Mouse (Mus musculus) midbrain, embryonic 15.5 days (tissue): ENCODE results near the gene Extl1. TPM values are rescaled to one million over a fixed set of nuclear protein-coding genes. Genes with fewer than 3 reads are reported as not detected.
"Not testable (repeated sequence)": the region's sequence is repeated elsewhere in the genome, so short reads cannot be mapped to it uniquely, and the experiment has no call there.

Experiments used
- ATAC-seq: fragments of 200-750 bp; cut with Nextera tagmentation; replicated peaks from 2 replicates; pipeline ENCODE4 v1.8.0; 2017; ENCODE audit warnings: moderate TSS enrichment
- H3K27ac ChIP-seq: fragments of 300-500 bp; sonication (generic); 2 replicates; pipeline ENCODE4 v1.5.1; 2015; ENCODE audit warnings: mild to moderate bottlenecking, inconsistent platforms
- H3K27me3 ChIP-seq: fragments of 300-500 bp; sonication (generic); replicated peaks from 2 replicates; pipeline ENCODE4 v1.6.1; 2015; ENCODE audit warnings: inconsistent platforms
- H3K36me3 ChIP-seq: fragments of 300-500 bp; sonication (generic); replicated peaks from 2 replicates; pipeline ENCODE4 v1.6.1; 2015; ENCODE audit warnings: inconsistent platforms
- H3K4me1 ChIP-seq: fragments of 300-500 bp; sonication (generic); 2 replicates; pipeline ENCODE4 v1.6.1; 2015; ENCODE audit warnings: inconsistent platforms
- H3K4me2 ChIP-seq: fragments of 300-500 bp; sonication (generic); 2 replicates; pipeline ENCODE4 v1.6.1; 2015; ENCODE audit warnings: inconsistent platforms, mild to moderate bottlenecking, moderate library complexity
- H3K4me3 ChIP-seq: fragments of 300-500 bp; sonication (generic); 2 replicates; pipeline ENCODE4 v1.5.1; 2015; ENCODE audit warnings: mild to moderate bottlenecking, inconsistent platforms
- H3K9ac ChIP-seq: fragments of 300-500 bp; sonication (generic); 2 replicates; pipeline ENCODE4 v1.6.1; 2015; ENCODE audit warnings: mild to moderate bottlenecking, inconsistent platforms
- H3K9me3 ChIP-seq: fragments of 300-500 bp; sonication (generic); 2 replicates; pipeline ENCODE4 v1.6.1; 2016; ENCODE audit warnings: inconsistent platforms
- WGBS: fragments of 180-500 bp; shearing (Covaris S2); methylation state at CpG from one replicate; pipeline ENCODE4 v1.1.7; 2015; ENCODE audit warnings: mixed read lengths; 5-methylcytosine and 5-hydroxymethylcytosine counted together
- polyA plus RNA-seq: library from polyadenylated mRNA; unstranded; fragments of >200 nt; fragmentation: Nextera tagmentation; extraction: Ambion mirVana; gene quantifications from 2 replicates; pipeline ENCODE4 v1.2.1, GENCODE M21; 2015

The Extl1 gene
- polyA plus RNA-seq, 1 experiment from 2014 or later, result 0.62 TPM

GRCm38 (mm10) chr4:134345802-134346201, 37.8 kb downstream of the Extl1 start:
- WGBS, result 89% methylated on average over 15 of the region's 15 CpGs
- no peak overlapping the region for H3K9ac ChIP-seq
- peaks cover 42% of the 10 kb centered on the region for H3K27me3 ChIP-seq
- H3K27ac ChIP-seq, result no peak overlapping the region
- no peaks in the 10 kb centered on the region for H3K36me3 ChIP-seq
- ATAC-seq, result no peak
- peaks cover 8% of the 10 kb centered on the region for H3K4me1 ChIP-seq
- H3K4me3 ChIP-seq, result no peak overlapping the region
- H3K4me2 ChIP-seq, result no peak overlapping the region
- no peaks in the 10 kb centered on the region for H3K9me3 ChIP-seq

GRCm38 (mm10) chr4:134344620-134345019, 39.0 kb downstream of the Extl1 start:
- H3K4me3 ChIP-seq, result no peak overlapping the region
- no peak overlapping the region for H3K9ac ChIP-seq
- no peak overlapping the region for H3K27ac ChIP-seq
- H3K27me3 ChIP-seq, result peaks cover 45% of the 10 kb centered on the region
- WGBS, result 46% methylated on average over 3 of the region's 3 CpGs
- no peak overlapping the region for H3K4me2 ChIP-seq
- H3K36me3 ChIP-seq, result no peaks in the 10 kb centered on the region
- ATAC-seq, result no peak
- no peaks in the 10 kb centered on the region for H3K9me3 ChIP-seq
- peaks cover 8% of the 10 kb centered on the region for H3K4me1 ChIP-seq

GRCm38 (mm10) chr4:134343071-134344031, 40.3 kb downstream of the Extl1 start, which contains the start of gene Slc30a2:
Gene Slc30a2 (plus strand): TSS chr4:134343181.
- ATAC-seq, result no peak
- Histone ChIP-seq H3K4me3 (peak within 1 kb of the TSS; percentile 22), H3K4me2 (peak within 1 kb of the TSS; percentile 41), H3K9me3 (no peaks in the 10 kb centered on the region), H3K36me3 (no peaks in the 10 kb centered on the region), H3K9ac (no peak within 1 kb of the TSS), H3K4me1 (peaks cover 8% of the 10 kb centered on the region), H3K27me3 (peaks cover 45% of the 10 kb centered on the region), H3K27ac (no peak within 1 kb of the TSS)
- WGBS, result 2% methylated on average over 61 of the region's 61 CpGs

GRCm38 (mm10) chr4:134342213-134342779, 41.4 kb downstream of the Extl1 start:
- H3K27me3 ChIP-seq, result peaks cover 45% of the 10 kb centered on the region
- 38% methylated on average over 11 of the region's 11 CpGs for WGBS

GRCm38 (mm10) chr4:134341231-134341630, 42.4 kb downstream of the Extl1 start:
- 61% methylated on average over 6 of the region's 6 CpGs for WGBS
- H3K9ac ChIP-seq, result not testable (repeated sequence)

More at GRCm38 (mm10) chr4:134342213-134342779, 41.4 kb downstream of the Extl1 start:
- Histone ChIP-seq H3K4me3 (no peak overlapping the region), H3K36me3 (no peaks in the 10 kb centered on the region), H3K9ac (no peak overlapping the region), H3K27ac (no peak overlapping the region), H3K4me1 (peaks cover 8% of the 10 kb centered on the region), H3K4me2 (no peak overlapping the region), H3K9me3 (no peaks in the 10 kb centered on the region)
- ATAC-seq, result no peak

GRCm38 (mm10) chr4:134330281-134330680, 53.4 kb downstream of the Extl1 start:
- 55% methylated on average over 5 of the region's 5 CpGs for WGBS

More at GRCm38 (mm10) chr4:134341231-134341630, 42.4 kb downstream of the Extl1 start:
- H3K9me3 ChIP-seq, H3K4me1 ChIP-seq, H3K27ac ChIP-seq, H3K4me3 ChIP-seq, H3K36me3 ChIP-seq, ATAC-seq, H3K4me2 ChIP-seq: not testable (repeated sequence)
- H3K27me3 ChIP-seq, result peaks cover 41% of the 10 kb centered on the region

GRCm38 (mm10) chr4:134328832-134329231, 54.8 kb downstream of the Extl1 start:
- no peak overlapping the region for H3K4me3 ChIP-seq
- no peak overlapping the region for H3K4me2 ChIP-seq
- H3K27ac ChIP-seq, result no peak overlapping the region
- H3K4me1 ChIP-seq, result no peaks in the 10 kb centered on the region
- no peaks in the 10 kb centered on the region for H3K27me3 ChIP-seq
- H3K9me3 ChIP-seq, result no peaks in the 10 kb centered on the region
- H3K36me3 ChIP-seq, result no peaks in the 10 kb centered on the region
- WGBS, result 80% methylated on average over 8 of the region's 8 CpGs
- no peak overlapping the region for H3K9ac ChIP-seq
- no peak for ATAC-seq

More at GRCm38 (mm10) chr4:134330281-134330680, 53.4 kb downstream of the Extl1 start:
- Histone ChIP-seq H3K4me3 (no peak overlapping the region), H3K36me3 (no peaks in the 10 kb centered on the region), H3K9me3 (no peaks in the 10 kb centered on the region), H3K27ac (no peak overlapping the region), H3K4me2 (no peak overlapping the region), H3K9ac (no peak overlapping the region), H3K4me1 (no peaks in the 10 kb centered on the region), H3K27me3 (no peaks in the 10 kb centered on the region)
- ATAC-seq, result no peak

- Histone ChIP-seq H3K27ac (no peak overlapping the region), H3K9ac (no peak overlapping the region), H3K4me3 (no peak overlapping the region), H3K36me3 (no peaks in the 10 kb centered on the region), H3K9me3 (no peaks in the 10 kb centered on the region), H3K27me3 (no peaks in the 10 kb centered on the region), H3K4me2 (no peak overlapping the region), H3K4me1 (no peaks in the 10 kb centered on the region)
- 76% methylated on average over 8 of the region's 8 CpGs for WGBS
- ATAC-seq, result no peak
Observed at GRCm38 (mm10) chr4:134328151-134328550, 55.5 kb downstream of the Extl1 start.

GRCm38 (mm10) chr4:134326859-134327530, 56.7 kb downstream of the Extl1 start:
- no peak overlapping the region for H3K27ac ChIP-seq
- H3K4me3 ChIP-seq, result no peak overlapping the region
- H3K9ac ChIP-seq, result no peak overlapping the region
- no peaks in the 10 kb centered on the region for H3K36me3 ChIP-seq
- H3K9me3 ChIP-seq, result no peaks in the 10 kb centered on the region
- no peak for ATAC-seq
- no peaks in the 10 kb centered on the region for H3K4me1 ChIP-seq
- no peak overlapping the region for H3K4me2 ChIP-seq
- no peaks in the 10 kb centered on the region for H3K27me3 ChIP-seq
- 71% methylated on average over 5 of the region's 5 CpGs for WGBS

- no peak overlapping the region for H3K4me3 ChIP-seq
- H3K9ac ChIP-seq, result no peak overlapping the region
- no peak overlapping the region for H3K4me2 ChIP-seq
- ATAC-seq, result no peak
- no peaks in the 10 kb centered on the region for H3K36me3 ChIP-seq
- H3K27ac ChIP-seq, result no peak overlapping the region
- no peaks in the 10 kb centered on the region for H3K4me1 ChIP-seq
- WGBS, result 73% methylated on average over 5 of the region's 5 CpGs
- no peaks in the 10 kb centered on the region for H3K27me3 ChIP-seq
- no peaks in the 10 kb centered on the region for H3K9me3 ChIP-seq
Observed at GRCm38 (mm10) chr4:134324655-134325054, 59.0 kb downstream of the Extl1 start.

- Histone ChIP-seq H3K9me3 (no peaks in the 10 kb centered on the region), H3K27me3 (no peaks in the 10 kb centered on the region), H3K27ac (no peak overlapping the region), H3K36me3 (no peaks in the 10 kb centered on the region), H3K4me1 (no peaks in the 10 kb centered on the region), H3K4me2 (no peak overlapping the region), H3K4me3 (no peak overlapping the region), H3K9ac (no peak overlapping the region)
- ATAC-seq, result no peak
- WGBS, result 66% methylated on average over 3 of the region's 3 CpGs
Observed at GRCm38 (mm10) chr4:134321524-134321923, 62.1 kb downstream of the Extl1 start.

- Histone ChIP-seq H3K4me2 (no peak overlapping the region), H3K4me3 (no peak overlapping the region), H3K27me3 (no peaks in the 10 kb centered on the region), H3K9ac (no peak overlapping the region), H3K9me3 (no peaks in the 10 kb centered on the region), H3K36me3 (no peaks in the 10 kb centered on the region), H3K4me1 (no peaks in the 10 kb centered on the region), H3K27ac (no peak overlapping the region)
- ATAC-seq, result no peak
- 81% methylated on average over 5 of the region's 5 CpGs for WGBS
Observed at GRCm38 (mm10) chr4:134319674-134320073, 64.0 kb downstream of the Extl1 start.
